Mouse (Mus musculus): ENCODE data around the gene Cd7. TPM values are rescaled to one million over a fixed set of nuclear protein-coding genes. Genes with fewer than 3 reads are reported as not detected.

Cd7 gene
- polyA plus RNA-seq, 1 experiment = 0.95 TPM

GRCm38 (mm10) chr11:120987608-120988007 is 51.6 kb downstream of the Cd7 start:
- no peaks in the 10 kb centered on the region for H3K27me3 ChIP-seq (ENCODE audit: control insufficient read depth, insufficient read depth, low read length)
- no peak overlapping the region for H3K4me3 ChIP-seq (ENCODE audit: control insufficient read depth, low read depth, low read length)
- TF ChIP-seq POLR2A (IDR thresholded peaks at IDR 0.05; ENCODE audit: control insufficient read depth, low read depth, low read length) (no peak), CTCF (IDR thresholded peaks at IDR 0.05; ENCODE audit: control insufficient read depth, insufficient read depth, insufficient replicate concordance, low read depth, low read length) (no peak)
- peaks cover 1% of the 10 kb centered on the region for H3K36me3 ChIP-seq (ENCODE audit: control insufficient read depth, insufficient read depth, low read length)
- no peak overlapping the region for H3K27ac ChIP-seq (ENCODE audit: control insufficient read depth, insufficient read depth, low read depth, low read length)
- peaks cover 7% of the 10 kb centered on the region for H3K4me1 ChIP-seq (ENCODE audit: control insufficient read depth, insufficient read depth, low read length)

Other genes starting within 250 kb of the Cd7 start
- 51.1 and 51.7 TPM in 2 replicates for gene Dus1l, start 243.0 kb downstream of the Cd7 start, polyA plus RNA-seq (2012; rRNA removed)
- 71.2 and 72.1 TPM in 2 replicates for gene Fasn, start 214.9 kb downstream of the Cd7 start, polyA plus RNA-seq (2012; rRNA removed)
- 34.6 and 37.5 TPM in 2 replicates for gene Ccdc57, start 106.5 kb downstream of the Cd7 start, polyA plus RNA-seq (2012; rRNA removed)
- gene Slc16a3, start 90.9 kb downstream of the Cd7 start, polyA plus RNA-seq (2012; rRNA removed) = 3.7 and 4.4 TPM in 2 replicates
- 97.0 and 111 TPM in 2 replicates for gene Csnk1d, start 48.1 kb downstream of the Cd7 start, polyA plus RNA-seq (2012; rRNA removed)
- not detected in 2 replicates for gene Sectm1b, start 24.2 kb upstream of the Cd7 start, polyA plus RNA-seq (2012; rRNA removed)
- gene Sectm1a, start 41.8 kb upstream of the Cd7 start, polyA plus RNA-seq (2012; rRNA removed) = 8.9 and 9.0 TPM in 2 replicates
- gene Tex19.2, start 79.3 kb upstream of the Cd7 start, polyA plus RNA-seq (2012; rRNA removed) = 23.9 and 27.6 TPM in 2 replicates
- 11.7 and 16.1 TPM in 2 replicates for gene Tex19.1, start 106.7 kb upstream of the Cd7 start, polyA plus RNA-seq (2012; rRNA removed)
- gene Uts2r, start 120.9 kb upstream of the Cd7 start, polyA plus RNA-seq (2012; rRNA removed) = 0.31 and 0.35 TPM in 2 replicates
- 5.2 and 6.0 TPM in 2 replicates for gene Hexdc, start 165.0 kb upstream of the Cd7 start, polyA plus RNA-seq (2012; rRNA removed)
- gene Ogfod3, start 165.3 kb upstream of the Cd7 start, polyA plus RNA-seq (2012; rRNA removed) = 2.7 and 3.1 TPM in 2 replicates
- gene Cybc1, start 189.9 kb upstream of the Cd7 start, polyA plus RNA-seq (2012; rRNA removed) = 7.8 and 8.7 TPM in 2 replicates
- gene Narf, start 197.8 kb upstream of the Cd7 start, polyA plus RNA-seq (2012; rRNA removed) = 8.2 and 8.9 TPM in 2 replicates
- 78.5 and 80.0 TPM in 2 replicates for gene Foxk2, start 220.6 kb upstream of the Cd7 start, polyA plus RNA-seq (2012; rRNA removed)